Mouse (Mus musculus): ENCODE measurements around the gene Lmln. TPM values are rescaled to one million over a fixed set of nuclear protein-coding genes. Genes with fewer than 3 reads are reported as not detected.
"Not testable (repeated sequence)": the region's sequence is repeated elsewhere in the genome, so short reads cannot be mapped to it uniquely, and the experiment has no call there.

The Lmln gene
- polyA plus RNA-seq, 1 experiment from 2014 or later, result 1.6 TPM

DNA sequence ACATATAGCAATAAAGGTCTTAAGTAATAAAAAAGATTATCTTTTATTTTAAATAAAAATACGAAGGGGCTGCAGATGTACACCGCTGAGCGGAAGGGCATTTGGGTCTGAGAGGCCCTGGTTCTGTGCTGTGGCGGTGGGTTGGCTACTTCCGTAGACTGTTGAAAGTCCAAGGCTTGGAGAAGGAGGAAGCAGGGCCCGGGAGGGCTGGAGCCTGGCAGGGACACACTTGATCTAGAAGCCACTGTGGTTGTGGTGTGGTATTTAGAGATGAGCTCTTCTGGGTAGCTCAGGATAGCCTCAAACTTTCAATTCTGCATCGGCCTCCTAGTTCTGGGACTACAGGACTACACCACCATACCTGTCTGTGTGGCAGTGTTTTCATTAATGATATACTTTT, 17.7 kb downstream of the Lmln start:
- Histone ChIP-seq H3K27me3 (replicated peaks) (no peaks in the 10 kb centered on the region), H3K4me1 (no peaks in the 10 kb centered on the region), H3K9me3 (no peaks in the 10 kb centered on the region), H3K9ac (no peak overlapping the region), H3K27ac (no peak overlapping the region), H3K4me3 (replicated peaks) (no peak overlapping the region), H3K4me2 (no peak overlapping the region), H3K36me3 (no peaks in the 10 kb centered on the region)
- WGBS, result 93% methylated on average over 7 of the region's 7 CpGs
- no peak for ATAC-seq (ENCODE audit: insufficient read depth, low FRiP score, low read depth)

DNA sequence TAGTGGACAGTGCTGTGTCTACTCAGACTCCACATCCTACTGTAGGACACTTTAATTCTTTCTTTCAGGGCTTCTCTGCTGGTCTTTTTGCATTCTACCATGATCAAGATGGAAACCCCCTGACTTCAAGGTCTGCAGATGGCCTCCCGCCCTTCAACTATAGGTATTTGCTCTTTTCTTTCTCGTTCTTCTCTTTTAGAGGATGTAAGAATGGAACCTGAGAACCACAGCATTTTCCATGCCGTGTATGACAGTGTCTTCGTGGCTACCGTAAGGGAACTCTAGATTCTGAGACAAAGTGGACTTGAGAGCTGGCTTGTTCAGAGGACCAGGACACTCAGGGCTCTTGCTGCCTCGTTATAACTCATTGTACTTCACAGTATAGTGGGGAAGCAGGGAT, 20.6 kb downstream of the Lmln start:
- Histone ChIP-seq H3K36me3 (no peaks in the 10 kb centered on the region), H3K9me3 (no peaks in the 10 kb centered on the region), H3K4me2 (no peak overlapping the region), H3K4me1 (no peaks in the 10 kb centered on the region), H3K4me3 (replicated peaks) (no peak overlapping the region), H3K27me3 (replicated peaks) (no peaks in the 10 kb centered on the region), H3K27ac (no peak overlapping the region), H3K9ac (no peak overlapping the region)
- no peak for ATAC-seq (ENCODE audit: insufficient read depth, low FRiP score, low read depth)
- 87% methylated on average over 6 of the region's 6 CpGs for WGBS

DNA sequence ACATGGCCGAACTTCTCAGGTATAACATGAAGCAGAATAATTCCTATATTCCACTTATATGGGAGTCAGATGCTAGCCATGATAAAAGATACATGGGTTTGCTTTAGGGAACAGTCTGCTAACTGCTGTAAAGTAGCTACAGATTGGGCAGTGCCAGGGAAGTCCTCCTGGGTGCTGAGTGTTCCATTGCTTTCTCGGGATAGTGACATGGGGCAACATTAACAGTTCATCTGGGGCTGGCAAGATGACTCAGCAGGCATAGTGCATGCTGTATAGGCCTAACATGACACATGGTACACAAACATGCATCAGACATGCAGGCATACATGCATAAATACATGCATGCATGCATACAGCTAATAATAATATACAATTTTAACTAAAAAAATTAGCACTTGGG, 21.7 kb downstream of the Lmln start:
- Histone ChIP-seq H3K36me3 (no peaks in the 10 kb centered on the region), H3K4me2 (no peak overlapping the region), H3K9me3 (no peaks in the 10 kb centered on the region), H3K4me3 (replicated peaks) (no peak overlapping the region), H3K27ac (no peak overlapping the region), H3K9ac (no peak overlapping the region), H3K4me1 (no peaks in the 10 kb centered on the region), H3K27me3 (replicated peaks) (no peaks in the 10 kb centered on the region)
- ATAC-seq (ENCODE audit: insufficient read depth, low FRiP score, low read depth), result no peak
- 85% methylated on average over 2 of the region's 2 CpGs for WGBS

DNA sequence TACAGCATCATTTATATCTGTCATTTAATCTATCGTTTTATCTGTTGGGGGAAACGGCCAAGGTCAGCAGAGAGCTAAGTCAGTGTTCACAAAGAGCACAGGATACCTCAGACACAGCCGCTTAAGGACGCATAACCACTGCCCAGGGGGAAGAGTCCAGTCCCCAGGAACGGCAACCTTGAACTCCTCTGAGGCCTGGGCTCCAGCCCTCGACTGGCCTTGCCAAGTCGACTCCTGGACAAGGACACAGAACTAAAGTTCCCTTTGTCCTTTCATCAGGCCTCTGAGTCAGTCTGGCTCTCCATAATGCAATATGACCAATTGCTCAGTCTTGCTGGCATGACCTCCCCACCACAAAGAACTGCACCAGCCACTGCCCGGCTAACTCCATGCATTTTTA, 23.3 kb downstream of the Lmln start:
- H3K27me3 ChIP-seq (replicated peaks), result no peaks in the 10 kb centered on the region
- no peak overlapping the region for H3K4me3 ChIP-seq (replicated peaks)
- H3K36me3 ChIP-seq, result no peaks in the 10 kb centered on the region
- ATAC-seq (ENCODE audit: insufficient read depth, low FRiP score, low read depth), result no peak
- H3K27ac ChIP-seq, result no peak overlapping the region
- H3K9me3 ChIP-seq, result no peaks in the 10 kb centered on the region
- no peaks in the 10 kb centered on the region for H3K4me1 ChIP-seq
- 64% methylated on average over 8 of the region's 8 CpGs for WGBS
- H3K9ac ChIP-seq, result no peak overlapping the region
- no peak overlapping the region for H3K4me2 ChIP-seq

DNA sequence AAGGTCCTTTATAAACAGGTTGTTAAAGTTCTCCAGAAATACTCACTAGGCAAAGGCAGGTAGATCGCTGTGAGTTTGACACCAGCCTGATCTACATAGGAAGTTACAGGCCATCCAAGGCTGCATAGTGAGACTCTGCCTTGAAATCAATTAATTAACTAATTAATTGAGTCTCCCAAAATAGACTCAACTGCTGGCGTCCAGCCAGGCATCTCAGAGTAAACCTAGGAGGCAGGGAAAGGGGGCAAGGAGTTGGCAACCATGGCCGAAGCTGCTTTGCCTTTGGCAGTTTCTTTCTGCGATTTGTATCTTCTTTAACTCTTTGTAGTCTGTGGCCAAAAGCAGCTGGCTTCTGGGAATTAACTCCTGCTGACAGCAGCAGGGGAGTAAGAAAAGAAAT, 51.4 kb downstream of the Lmln start:
- 48% methylated on average over 4 of the region's 4 CpGs for WGBS
- H3K4me3 ChIP-seq (replicated peaks), result no peak overlapping the region
- H3K36me3 ChIP-seq, result 0 out of 2 replicates have a peak, but pooled peaks cover 3% of the 10 kb centered on the region
- H3K9me3 ChIP-seq, result no peaks in the 10 kb centered on the region
- no peaks in the 10 kb centered on the region for H3K4me1 ChIP-seq
- H3K27ac ChIP-seq, result no peak overlapping the region
- no peak overlapping the region for H3K9ac ChIP-seq
- H3K4me2 ChIP-seq, result no peak overlapping the region
- no peaks in the 10 kb centered on the region for H3K27me3 ChIP-seq (replicated peaks)
- ATAC-seq (ENCODE audit: insufficient read depth, low FRiP score, low read depth), result no peak

DNA sequence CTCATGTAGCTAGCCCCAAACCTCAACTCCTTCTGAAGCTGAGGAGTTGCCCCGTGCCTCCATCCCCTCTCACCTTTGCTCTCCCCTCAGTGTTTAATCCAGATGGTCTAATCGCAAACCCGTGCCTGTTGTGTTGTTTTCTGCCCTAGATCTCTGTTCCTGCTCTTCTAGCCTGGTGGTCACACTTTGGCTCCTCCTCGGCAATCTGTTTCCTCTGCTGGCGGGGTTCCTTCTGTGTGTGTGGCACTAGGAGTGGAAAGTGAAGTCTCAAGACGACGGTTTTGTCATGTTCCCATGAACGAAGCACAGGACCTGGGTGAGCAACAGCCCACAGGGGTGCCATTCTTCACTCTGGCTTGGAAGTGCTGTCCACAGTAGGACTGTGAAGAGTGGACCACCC, 61.1 kb downstream of the Lmln start:
- WGBS, result 69% methylated on average over 8 of the region's 8 CpGs
- Histone ChIP-seq H3K4me1 (no peaks in the 10 kb centered on the region), H3K27ac (no peak overlapping the region), H3K9ac (no peak overlapping the region), H3K9me3 (no peaks in the 10 kb centered on the region), H3K27me3 (replicated peaks) (no peaks in the 10 kb centered on the region), H3K4me2 (no peak overlapping the region), H3K4me3 (replicated peaks) (no peak overlapping the region), H3K36me3 (no peaks in the 10 kb centered on the region)
- ATAC-seq (ENCODE audit: insufficient read depth, low FRiP score, low read depth), result no peak

DNA sequence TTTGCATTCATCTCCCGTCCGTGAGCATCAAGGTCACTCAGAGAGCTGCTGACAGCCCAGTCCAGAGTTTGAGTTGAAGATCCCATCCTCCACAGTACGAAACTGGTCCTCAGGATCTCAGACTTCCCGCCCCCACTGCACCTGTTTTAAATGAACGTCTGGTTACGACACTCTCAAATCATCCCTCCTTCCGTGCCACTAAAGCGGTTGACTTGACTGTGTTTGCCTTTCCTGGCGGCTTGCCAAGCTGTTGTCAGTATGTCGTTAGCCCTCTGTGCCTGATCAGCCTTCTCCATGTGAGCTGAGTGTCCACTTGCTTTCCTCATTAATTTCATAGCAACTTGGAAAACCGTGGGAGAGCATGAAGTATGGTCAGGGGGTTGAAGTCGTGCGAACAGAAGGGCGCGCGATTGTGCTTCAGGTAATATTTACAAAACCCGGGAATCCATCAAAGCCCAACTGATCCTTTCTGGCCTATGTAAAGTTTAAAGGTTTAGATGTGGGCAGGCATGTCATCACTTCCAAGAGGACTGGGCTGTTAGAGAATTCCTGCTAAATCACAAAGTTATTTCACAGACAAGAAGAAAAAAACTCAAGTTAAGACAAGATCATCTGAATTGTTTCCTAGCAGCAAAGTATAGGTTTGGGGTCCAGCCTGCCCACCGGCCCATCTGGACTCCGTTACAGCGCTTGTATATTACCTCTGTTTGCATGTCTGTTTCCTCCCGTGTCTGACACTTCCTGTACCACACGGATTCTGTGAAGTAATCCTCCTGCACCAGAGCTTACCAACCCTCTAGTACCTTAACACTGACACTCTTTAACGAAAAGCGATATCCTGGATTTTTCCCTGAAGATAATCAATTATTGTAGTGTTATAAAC, 61.9 kb downstream of the Lmln start:
- Histone ChIP-seq H3K36me3 (no peaks in the 10 kb centered on the region), H3K4me2 (no peak overlapping the region), H3K9ac (no peak overlapping the region), H3K9me3 (no peaks in the 10 kb centered on the region), H3K27ac (no peak overlapping the region), H3K27me3 (replicated peaks) (no peaks in the 10 kb centered on the region), H3K4me3 (replicated peaks) (no peak overlapping the region), H3K4me1 (no peaks in the 10 kb centered on the region)
- peak; percentile 43; the same call in 1 of the 2 replicates for ATAC-seq (ENCODE audit: insufficient read depth, low FRiP score, low read depth)
- 48% methylated on average over 24 of the region's 24 CpGs for WGBS

DNA sequence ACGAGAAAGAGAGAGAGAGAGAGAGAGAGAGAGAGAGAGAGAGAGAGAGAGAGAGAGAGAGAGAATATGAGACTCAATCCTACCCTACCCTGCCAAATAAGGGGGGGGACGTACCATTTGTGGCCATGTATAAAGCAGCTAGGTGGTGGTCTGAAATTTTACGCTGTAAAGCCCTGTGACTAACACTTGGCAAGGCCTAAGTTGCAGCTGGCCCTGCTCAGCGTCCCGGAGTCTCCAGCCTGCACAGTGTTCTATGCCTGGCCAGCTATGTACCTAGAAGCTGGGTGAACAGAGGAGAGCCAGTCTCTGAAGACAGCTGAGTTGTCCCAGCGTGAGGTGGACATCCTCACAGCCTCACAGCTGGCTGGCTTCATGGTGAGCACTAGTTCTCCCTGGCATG, 64.7 kb downstream of the Lmln start:
- Histone ChIP-seq H3K27me3 (replicated peaks) (no peaks in the 10 kb centered on the region), H3K4me3 (replicated peaks) (no peak overlapping the region), H3K4me2 (no peak overlapping the region), H3K4me1 (0 out of 2 replicates have a peak, but pooled peaks cover 4% of the 10 kb centered on the region), H3K9me3 (no peaks in the 10 kb centered on the region), H3K36me3 (no peaks in the 10 kb centered on the region), H3K9ac (no peak overlapping the region), H3K27ac (peak overlapping the region; percentile 63; the same call in 1 of the 2 replicates)
- WGBS, result 64% methylated on average over 6 of the region's 6 CpGs
- ATAC-seq (ENCODE audit: insufficient read depth, low FRiP score, low read depth), result 0 out of 2 replicates have a peak, but pooled peaks have one; percentile 38

DNA sequence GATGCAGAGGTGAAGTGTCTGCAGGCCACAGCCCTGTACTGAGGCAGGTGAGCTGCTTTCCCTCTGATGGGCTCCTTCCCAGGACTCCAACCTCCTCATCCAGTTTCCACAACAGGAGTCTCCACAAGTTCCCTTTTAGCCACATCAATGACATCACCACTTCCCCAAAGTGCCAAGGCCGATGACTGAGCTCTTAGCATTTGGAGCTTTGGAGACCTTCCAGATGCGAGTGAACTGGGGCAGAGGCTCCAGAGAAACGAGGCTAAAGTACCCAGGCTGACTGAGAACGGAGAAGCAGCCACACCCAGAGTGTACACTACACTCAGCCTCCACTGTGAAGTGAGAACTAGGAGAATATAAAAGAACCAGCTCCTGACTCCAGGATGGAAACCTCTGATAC, 68.4 kb downstream of the Lmln start:
- ATAC-seq (ENCODE audit: insufficient read depth, low FRiP score, low read depth), result no peak
- Histone ChIP-seq H3K4me1 (0 out of 2 replicates have a peak, but pooled peaks cover 4% of the 10 kb centered on the region), H3K4me2 (no peak overlapping the region), H3K9me3 (no peaks in the 10 kb centered on the region), H3K4me3 (replicated peaks) (no peak overlapping the region), H3K36me3 (no peaks in the 10 kb centered on the region), H3K27me3 (replicated peaks) (no peaks in the 10 kb centered on the region), H3K27ac (no peak overlapping the region), H3K9ac (no peak overlapping the region)
- 35% methylated on average over 4 of the region's 4 CpGs for WGBS

DNA sequence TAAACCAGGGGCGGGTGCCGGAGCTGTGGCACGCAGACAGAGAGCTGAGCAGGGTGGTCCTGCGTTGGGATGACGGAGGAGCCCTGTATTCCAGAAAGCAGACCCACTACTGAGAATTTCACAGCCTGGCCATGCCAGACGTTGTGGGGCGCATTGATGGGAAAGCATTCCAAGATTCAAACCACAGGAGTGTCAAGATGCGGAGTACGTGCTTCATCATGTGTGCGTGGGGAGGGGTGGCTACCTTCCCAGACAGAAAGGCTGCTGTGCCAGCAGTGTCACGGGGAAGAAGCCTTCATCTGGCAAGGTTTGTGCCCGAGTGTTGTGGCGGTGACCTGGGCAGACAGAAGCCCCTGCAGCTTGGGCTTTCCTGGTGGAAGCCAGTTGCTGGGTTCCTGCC, 70.9 kb downstream of the Lmln start:
- 83% methylated on average over 13 of the region's 13 CpGs for WGBS
- no peak overlapping the region for H3K27ac ChIP-seq
- no peaks in the 10 kb centered on the region for H3K27me3 ChIP-seq (replicated peaks)
- H3K4me2 ChIP-seq, result no peak overlapping the region
- H3K9ac ChIP-seq, result no peak overlapping the region
- no peaks in the 10 kb centered on the region for H3K9me3 ChIP-seq
- H3K4me1 ChIP-seq, result 0 out of 2 replicates have a peak, but pooled peaks cover 4% of the 10 kb centered on the region
- no peaks in the 10 kb centered on the region for H3K36me3 ChIP-seq
- no peak for ATAC-seq (ENCODE audit: insufficient read depth, low FRiP score, low read depth)
- H3K4me3 ChIP-seq (replicated peaks), result no peak overlapping the region

DNA sequence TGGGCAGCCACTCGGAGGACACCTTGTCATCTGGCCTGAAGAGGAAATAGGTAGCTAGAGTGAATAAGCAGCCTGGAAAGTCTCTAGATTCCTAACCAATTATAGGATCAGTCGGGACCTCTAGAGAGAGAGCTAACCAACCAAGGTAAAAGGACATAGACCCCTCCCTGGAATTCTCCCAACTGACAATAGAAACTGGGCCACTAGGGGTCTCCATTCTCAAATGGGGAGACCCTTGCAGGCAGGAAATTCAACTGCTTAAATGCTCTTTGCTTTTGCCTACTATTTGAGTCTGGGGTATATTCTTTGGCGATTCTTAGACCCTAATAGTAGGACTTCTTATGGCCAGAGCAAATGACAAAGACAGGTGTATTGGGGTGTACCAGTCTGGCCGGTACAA, 72.8 kb downstream of the Lmln start:
- Histone ChIP-seq H3K36me3 (no peaks in the 10 kb centered on the region), H3K27me3 (replicated peaks) (no peaks in the 10 kb centered on the region), H3K27ac (no peak overlapping the region), H3K4me2 (no peak overlapping the region), H3K4me3 (replicated peaks) (no peak overlapping the region), H3K9me3 (no peaks in the 10 kb centered on the region), H3K9ac (no peak overlapping the region), H3K4me1 (0 out of 2 replicates have a peak, but pooled peaks cover 4% of the 10 kb centered on the region)
- 62% methylated on average over 4 of the region's 4 CpGs for WGBS
- ATAC-seq (ENCODE audit: insufficient read depth, low FRiP score, low read depth), result no peak

DNA sequence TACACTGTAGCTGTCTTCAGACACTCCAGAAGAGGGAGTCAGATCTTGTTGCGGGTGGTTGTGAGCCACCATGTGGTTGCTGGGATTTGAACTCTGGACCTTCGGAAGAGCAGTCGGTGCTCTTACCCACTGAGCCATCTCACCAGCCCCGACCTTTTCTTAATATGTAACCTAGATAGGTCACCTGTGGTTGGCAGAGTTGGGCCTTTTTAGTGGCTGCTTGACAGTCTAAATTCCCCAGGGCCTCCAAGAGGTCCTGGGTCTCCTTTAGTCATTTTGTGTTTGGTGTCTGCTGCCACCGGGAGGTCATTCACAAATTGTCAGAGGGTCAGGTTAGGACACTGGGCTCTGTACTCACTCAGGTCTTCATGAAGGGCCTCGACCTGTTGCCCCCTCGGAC, 76.7 kb downstream of the Lmln start:
- H3K27ac ChIP-seq; H3K4me2 ChIP-seq; ATAC-seq (ENCODE audit: insufficient read depth, low FRiP score, low read depth); H3K9ac ChIP-seq; H3K36me3 ChIP-seq; H3K4me1 ChIP-seq; H3K4me3 ChIP-seq (replicated peaks); H3K27me3 ChIP-seq (replicated peaks); H3K9me3 ChIP-seq: not testable (repeated sequence)
- 68% methylated on average over 7 of the region's 7 CpGs for WGBS

Data from stomach, embryonic 15.5 days (tissue).